Mouse (Mus musculus): ENCODE data around the gene Eif4g2.
A peak's percentile ranks its signal among the peaks of the same experiment; 100 is the strongest.

Eif4g2 gene

DNA sequence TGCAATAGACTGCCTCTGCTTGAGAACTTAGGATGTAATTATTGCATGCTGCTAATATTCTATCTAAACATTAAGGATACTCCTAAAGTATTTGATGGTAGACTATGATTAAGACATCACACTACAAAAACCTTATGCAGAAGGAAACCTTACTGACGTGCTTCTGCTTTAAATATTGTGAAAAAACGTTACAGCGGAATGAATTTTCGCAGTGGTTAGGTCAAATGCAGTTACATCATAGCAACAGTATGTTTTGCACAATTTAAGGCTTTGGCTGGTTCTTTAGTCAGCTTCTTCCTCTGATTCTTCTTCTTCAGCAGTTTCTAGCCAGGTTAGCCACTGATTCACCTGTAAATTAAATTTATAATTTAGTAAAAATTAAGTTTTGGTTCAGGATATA lies 10.4 kb downstream of the Eif4g2 start:
- ATAC-seq (ENCODE audit: insufficient number of reproducible peaks, low FRiP score, low TSS enrichment), result no peak

DNA sequence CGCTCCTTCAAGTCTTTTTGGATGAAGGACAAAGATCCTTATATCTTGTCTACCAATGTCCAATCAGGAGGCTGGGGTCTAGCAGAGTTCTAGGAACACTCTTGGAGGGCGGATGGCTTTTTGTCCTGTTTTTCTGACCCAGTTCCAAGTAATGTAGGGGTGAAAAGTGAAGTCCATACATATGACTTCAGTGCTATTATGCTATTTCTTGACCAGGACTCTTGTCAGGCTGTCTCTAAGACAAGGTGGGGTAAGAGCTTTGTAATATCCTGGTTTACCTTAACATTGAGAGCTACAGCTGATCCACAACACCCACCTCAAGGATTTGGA lies 12.7 kb downstream of the Eif4g2 start:
- ATAC-seq (ENCODE audit: insufficient number of reproducible peaks, low FRiP score, low TSS enrichment), result no peak

DNA sequence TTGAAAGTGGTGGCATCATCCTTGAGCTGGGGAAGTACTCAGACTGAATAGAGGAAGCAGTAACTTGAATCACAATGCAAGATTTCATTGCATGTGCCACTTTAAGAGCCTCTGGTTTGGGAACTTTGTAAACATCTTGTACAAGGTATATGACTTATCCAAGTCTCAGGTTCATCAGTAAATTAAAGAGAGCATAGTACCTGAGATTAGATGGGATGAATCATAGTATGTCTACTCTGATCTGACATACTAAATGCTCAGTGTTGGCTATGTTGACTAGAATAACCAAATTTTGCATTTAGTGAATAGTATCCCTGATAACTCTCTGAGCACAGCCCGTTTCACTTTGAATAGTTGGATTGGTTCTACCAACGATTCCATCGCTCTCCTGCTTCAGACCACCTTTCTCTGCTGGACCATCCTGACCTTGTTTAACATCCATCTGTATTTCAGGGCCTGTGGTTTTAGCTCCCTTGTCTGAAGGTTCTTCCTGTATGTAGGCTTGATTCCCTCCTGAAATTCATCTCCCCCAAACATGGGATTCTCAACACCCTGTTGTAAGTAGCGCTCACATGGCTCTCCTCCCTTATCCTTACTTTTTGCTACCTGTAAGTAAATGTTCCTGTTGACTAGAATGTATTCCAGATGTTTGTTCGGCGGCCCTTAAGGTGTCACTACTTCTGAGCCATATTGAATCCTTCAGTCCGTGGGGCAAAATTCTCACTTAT lies 13.2 kb downstream of the Eif4g2 start:
- ATAC-seq (ENCODE audit: insufficient number of reproducible peaks, low FRiP score, low TSS enrichment), result no peak

DNA sequence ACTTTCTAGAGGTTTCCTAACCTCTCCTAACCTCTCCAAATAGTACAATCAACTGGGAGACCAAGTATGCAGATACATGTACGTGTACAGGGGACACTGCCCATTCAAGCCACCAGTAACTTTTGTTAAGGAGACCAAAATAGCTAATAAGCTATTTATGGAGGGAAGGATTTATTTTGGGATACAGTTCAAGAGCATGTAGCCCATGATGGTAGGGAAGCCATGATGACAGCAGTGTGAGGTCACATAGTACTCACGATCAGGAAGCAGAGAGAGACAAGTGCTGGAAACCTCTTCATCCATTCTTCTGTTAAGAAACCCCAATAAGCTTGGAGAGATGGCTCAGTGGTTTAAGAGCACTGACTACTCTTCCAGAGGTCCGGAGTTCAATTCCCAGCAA lies 14.6 kb downstream of the Eif4g2 start:
- ATAC-seq (ENCODE audit: insufficient number of reproducible peaks, low FRiP score, low TSS enrichment), result no peak

DNA sequence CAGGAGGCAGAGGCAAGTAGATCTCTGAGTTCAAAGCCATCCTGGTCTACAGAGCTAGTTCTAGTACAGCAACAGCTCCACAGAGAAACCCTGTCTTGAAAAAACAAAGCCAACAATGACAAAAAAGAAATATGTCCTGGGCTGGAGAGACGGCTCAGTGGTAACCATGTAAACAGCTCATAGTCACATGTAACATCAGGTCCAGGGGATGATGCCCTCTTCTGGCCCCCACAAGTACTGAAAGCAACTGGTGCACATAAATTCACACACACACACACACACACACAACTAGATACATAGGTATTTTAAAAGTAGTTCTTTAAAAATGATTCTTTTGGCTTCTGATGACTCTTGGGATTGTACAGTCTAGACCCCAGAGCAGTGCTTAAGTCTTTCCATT lies 19.9 kb downstream of the Eif4g2 start:
- no peak for ATAC-seq (ENCODE audit: insufficient number of reproducible peaks, low FRiP score, low TSS enrichment)

DNA sequence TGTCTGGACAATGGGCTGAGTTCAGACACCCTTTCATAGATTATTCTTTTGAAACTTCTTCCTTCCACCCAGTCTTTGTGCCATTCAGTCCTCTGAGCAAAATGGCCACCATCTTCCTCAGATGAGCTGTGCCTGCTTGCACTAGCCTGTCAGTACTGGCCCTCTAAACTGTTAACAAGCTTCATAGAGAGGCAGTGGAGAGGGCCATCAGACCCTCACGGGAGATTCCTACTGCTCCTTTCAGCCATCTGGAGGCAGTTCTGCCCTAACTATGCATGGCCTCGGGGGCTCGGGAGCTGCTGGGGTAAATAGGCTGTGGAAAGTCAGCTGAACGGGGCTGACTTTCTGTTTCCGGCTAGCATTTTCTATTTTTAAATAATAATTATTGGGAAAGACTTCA lies 23.3 kb downstream of the Eif4g2 start:
- no peak for ATAC-seq (ENCODE audit: insufficient number of reproducible peaks, low FRiP score, low TSS enrichment)

DNA sequence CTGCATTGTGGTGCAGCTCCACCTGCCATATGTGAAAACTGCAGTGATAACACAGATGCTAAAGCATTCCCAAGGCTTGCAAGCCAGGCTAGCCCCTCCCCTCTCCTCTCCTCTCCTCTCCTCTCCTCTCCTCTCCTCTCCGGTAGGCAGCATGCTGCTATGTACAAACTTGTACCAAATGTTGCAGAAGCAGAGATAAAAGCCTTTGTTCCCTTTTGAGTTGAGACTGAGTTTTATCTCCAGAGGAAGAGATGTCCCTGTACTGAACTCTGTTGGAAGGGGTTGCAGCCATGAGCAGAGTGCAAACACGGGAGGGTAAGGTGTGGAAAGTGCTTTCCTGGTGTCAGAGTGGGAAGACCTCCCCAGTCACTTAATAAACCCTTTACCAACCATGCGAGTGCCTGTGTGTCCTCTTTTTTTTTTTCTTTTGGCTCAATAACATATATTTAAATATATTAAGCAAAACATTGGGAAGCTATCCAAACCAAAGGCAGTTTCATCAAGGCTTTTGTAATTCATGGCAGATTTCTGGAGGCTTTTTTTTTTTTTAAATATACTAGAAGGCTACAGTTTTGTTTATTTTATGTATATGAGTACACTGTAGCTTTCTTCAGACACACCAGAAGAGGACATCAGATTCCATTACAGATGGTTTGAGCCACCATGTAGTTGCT lies 26.7 kb downstream of the Eif4g2 start:
- ATAC-seq (ENCODE audit: insufficient number of reproducible peaks, low FRiP score, low TSS enrichment), result no peak

DNA sequence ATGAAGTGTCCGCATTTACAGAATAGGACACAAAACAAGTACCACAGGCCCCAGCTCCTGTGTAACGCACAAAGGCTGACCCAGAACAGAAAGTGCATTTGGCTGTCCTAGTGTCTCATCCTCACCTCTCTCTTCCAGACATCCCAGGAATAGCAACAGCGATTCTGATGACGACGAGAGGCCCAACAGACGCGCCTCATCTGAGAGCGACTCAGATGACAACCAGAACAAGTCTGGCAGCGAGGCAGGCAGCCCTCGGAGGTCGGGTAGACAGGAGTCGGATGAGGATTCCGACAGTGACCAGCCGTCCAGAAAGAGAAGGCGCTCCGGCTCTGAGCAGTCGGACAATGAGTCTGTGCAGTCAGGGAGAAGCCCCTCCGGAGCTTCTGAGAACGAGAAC lies 27.6 kb downstream of the Eif4g2 start:
- no peak for ATAC-seq (ENCODE audit: insufficient number of reproducible peaks, low FRiP score, low TSS enrichment)

DNA sequence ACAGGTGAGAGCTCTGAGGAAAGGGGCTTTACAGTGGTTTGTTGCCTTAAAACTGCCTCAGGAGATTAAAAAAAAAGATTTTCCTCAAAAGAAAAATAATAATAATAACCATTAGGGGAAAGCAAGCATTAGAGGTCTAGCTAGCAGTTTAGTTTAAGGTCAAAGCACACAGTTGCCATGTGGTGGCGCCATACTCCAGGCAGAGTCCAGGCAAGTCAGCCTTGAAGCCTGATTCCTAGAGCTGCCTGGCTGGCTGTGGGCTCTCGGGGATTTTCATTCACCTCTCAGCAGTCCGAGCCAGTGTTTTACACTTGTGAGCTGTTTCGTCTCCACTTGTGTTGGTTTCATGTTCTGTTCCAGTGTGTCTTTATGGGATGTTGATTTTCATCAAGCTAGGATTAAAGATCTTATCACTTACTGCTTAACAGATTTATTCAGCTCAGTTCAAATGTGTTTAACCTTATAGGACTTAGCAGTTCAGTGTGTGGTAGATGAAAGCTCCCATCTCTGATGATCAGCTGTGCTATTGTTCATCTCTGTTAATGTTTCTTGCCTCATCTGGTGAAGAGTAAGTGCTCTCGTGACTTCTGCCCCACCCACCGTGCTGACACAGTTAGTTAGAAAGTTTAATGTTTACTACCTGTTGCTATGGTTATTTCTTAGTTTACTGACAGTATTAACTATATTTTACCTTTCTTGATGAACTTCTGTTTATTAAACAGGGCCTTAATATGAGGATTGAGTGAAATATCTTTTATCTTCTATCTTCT lies 33.0 kb downstream of the Eif4g2 start:
- ATAC-seq (ENCODE audit: insufficient number of reproducible peaks, low FRiP score, low TSS enrichment), result no peak

DNA sequence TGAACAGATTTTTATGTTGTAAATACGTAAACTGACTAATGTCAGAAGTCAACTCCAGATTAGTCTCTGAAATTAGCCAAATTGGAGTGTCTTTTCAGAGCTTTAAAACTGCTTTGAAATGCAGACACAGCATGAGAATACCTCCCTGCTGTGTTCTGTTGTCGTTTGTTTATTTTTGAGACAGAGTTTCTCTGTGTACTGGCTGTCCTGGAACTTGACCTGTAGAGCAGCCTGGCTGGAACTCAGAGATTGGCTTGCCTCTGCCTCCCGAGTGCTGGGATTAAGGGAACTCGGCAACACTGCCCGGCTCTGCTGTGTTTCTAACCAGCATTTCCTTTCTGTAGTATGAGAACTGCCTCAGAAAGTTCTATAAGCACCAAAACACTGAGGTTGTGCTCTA lies 33.9 kb downstream of the Eif4g2 start:
- no peak for ATAC-seq (ENCODE audit: insufficient number of reproducible peaks, low FRiP score, low TSS enrichment)

DNA sequence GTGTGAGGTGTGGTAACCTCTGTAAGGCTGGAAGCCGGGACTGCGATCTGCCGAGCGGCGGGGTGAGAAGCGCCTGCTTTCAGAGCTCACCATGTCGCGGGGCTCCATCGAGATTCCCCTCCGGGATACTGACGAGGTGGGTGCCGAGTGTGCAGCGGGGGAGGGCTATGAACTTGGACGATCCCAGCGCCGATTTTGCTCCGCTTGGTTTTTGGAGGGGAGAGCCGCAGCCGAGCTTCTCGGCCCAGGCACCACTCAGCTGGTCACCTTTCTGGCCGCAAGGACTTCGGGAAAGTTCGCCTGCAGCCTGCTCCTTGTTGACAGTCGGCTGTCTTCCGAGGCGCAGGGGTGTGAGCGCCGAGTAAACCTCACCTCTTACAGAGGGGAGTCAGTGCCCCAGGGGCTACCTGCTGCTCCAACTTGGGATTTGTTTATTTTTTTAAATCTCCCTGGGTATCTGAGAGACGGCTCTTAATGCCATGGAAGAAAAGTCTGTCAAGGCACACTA lies 53.7 kb downstream of the Eif4g2 start:
- peak; percentile 55; the same call in 1 of the 2 replicates for ATAC-seq (ENCODE audit: insufficient number of reproducible peaks, low FRiP score, low TSS enrichment)

DNA sequence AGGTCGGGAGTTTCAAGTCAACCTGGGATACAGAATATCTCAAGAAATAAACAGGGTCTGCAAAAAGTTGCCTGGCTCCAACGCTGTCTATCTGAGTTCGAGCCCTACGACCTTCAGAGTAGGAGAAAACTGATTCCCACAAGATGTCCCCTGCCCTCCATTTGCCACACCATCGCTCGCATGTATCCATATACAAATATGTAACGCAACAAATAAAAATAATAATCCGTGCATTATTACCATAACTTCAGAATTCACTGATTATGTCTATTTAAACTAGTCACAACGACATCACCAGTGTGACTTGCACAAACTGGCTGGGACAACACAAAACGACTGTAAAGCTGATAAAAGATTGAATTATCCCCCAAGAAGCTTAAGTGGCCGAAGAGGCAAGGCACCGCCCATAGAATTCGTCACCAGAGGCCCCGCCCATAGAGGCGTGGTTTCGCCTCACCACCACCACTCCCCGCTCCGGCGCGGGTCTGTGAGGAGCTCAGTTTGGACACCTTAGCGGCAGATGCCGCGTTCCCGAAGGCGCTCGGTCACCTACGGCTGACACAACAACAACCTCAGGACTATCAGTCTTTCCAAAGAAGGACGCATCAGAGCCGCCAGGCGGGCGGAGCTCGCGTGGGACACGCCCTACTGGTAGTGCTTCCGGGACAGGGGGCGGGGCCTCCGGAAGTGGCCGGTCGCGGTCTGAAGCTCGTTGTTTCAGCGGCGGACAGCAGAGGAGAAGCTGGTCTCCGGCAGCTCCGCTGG lies 54.4 kb downstream of the Eif4g2 start, which contains the start of gene Ctr9:
TSS of gene Ctr9 (plus strand) at position 671 of the 765 bp plus-strand sequence.
- ATAC-seq (ENCODE audit: insufficient number of reproducible peaks, low FRiP score, low TSS enrichment), result peak; percentile 96

DNA sequence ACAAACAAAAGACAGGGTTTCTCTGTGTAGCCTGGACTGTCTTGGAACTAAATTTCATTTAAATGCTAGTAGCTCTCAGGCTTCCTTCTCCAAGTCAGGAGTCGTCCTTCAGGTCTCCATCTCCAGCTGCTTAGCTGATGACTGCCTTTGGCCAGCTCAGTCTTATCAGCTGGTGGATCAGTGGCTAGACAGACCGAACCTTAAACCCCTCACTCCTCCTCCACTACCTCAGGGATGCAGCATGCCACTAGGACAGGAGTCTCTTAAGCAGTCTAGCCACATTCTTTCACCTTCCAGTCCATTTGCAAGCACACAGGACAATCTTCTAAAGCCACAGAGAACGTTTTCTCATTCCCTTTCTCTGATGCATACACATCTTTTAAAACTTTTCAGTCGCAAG lies 57.9 kb downstream of the Eif4g2 start:
- ATAC-seq (ENCODE audit: insufficient number of reproducible peaks, low FRiP score, low TSS enrichment), result no peak

DNA sequence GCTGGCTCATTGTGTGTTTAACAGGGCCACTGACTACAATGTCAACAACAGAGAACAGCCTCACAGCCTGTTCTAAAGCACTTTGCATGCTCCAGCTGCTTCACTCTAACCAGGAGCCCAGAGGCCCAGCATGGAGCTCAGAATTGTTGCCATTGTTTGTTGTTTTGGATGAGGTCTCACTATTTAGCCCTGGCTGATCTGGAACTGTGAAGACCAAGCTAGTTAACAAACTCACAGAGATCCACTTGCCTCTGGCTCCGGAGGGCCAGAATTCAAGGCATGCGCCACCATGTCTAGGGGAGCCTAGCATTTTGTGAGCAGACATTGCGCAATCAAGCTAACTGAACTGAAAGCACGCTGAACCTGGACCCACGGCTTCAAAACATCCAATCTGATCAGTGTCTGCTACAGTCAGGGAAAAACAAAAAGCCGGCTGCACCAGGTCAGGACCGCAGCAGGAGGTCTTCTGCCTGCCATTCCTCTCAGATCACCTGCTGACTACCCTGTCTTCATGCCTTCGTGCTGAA lies 58.7 kb downstream of the Eif4g2 start:
- no peak for ATAC-seq (ENCODE audit: insufficient number of reproducible peaks, low FRiP score, low TSS enrichment)

DNA sequence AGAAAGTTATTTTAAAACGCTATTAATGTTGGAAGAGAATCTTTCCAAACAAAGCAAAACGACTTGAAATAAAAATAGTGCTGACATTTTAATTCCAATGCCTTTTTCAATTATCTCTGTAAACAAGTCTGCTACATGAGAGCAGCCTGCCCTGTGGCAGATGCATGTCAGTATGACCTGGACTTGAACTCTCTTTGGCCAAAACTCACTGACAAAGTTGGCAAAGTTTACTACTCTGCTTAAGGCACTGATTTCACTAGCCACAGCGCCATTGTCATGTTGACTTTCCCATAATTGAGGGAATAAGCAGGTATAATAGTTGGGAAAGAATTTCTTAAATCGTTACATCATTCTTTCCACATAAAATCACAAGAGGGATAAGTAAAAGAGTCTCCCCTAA lies 62.0 kb downstream of the Eif4g2 start:
- no peak for ATAC-seq (ENCODE audit: insufficient number of reproducible peaks, low FRiP score, low TSS enrichment)
